Mouse (Mus musculus): ENCODE measurements around the gene Pdpr. TPM values are rescaled to one million over a fixed set of nuclear protein-coding genes. Genes with fewer than 3 reads are reported as not detected.
A peak's percentile ranks its signal among the peaks of the same experiment; 100 is the strongest.
"Not testable (repeated sequence)": the region's sequence is repeated elsewhere in the genome, so short reads cannot be mapped to it uniquely, and the experiment has no call there.

Pdpr gene
- polyA plus RNA-seq, 1 experiment from 2014 or later: 13.4 TPM

GRCm38 (mm10) chr8:111079861-111080271, 14.6 kb upstream of the Pdpr start:
- Histone ChIP-seq H3K9me3 (ENCODE audit: control insufficient read depth, low read length) (no peaks in the 10 kb centered on the region), H3K9ac (replicated peaks; ENCODE audit: low read depth, low read length) (no peak overlapping the region; the same call in 1 of the 2 replicates), H3K4me3 (replicated peaks; ENCODE audit: low read length) (no peak overlapping the region), H3K27me3 (replicated peaks; ENCODE audit: control insufficient read depth, insufficient read depth, low read length) (no peaks in the 10 kb centered on the region), H3K4me2 (ENCODE audit: low read length) (no peak overlapping the region), H3K36me3 (ENCODE audit: control insufficient read depth, insufficient read depth) (no peaks in the 10 kb centered on the region), H3K4me1 (replicated peaks; ENCODE audit: control insufficient read depth, insufficient read depth, low read length) (no peaks in the 10 kb centered on the region), H3K27ac (ENCODE audit: low read length) (no peak overlapping the region)
- 40% methylated on average over 6 of the region's 6 CpGs for WGBS
- no peak for ATAC-seq

- Histone ChIP-seq H3K36me3 (ENCODE audit: control insufficient read depth, insufficient read depth) (no peaks in the 10 kb centered on the region), H3K9ac (replicated peaks; ENCODE audit: low read depth, low read length) (no peak overlapping the region), H3K27me3 (replicated peaks; ENCODE audit: control insufficient read depth, insufficient read depth, low read length) (no peaks in the 10 kb centered on the region), H3K4me2 (ENCODE audit: low read length) (no peak overlapping the region), H3K9me3 (ENCODE audit: control insufficient read depth, low read length) (no peaks in the 10 kb centered on the region), H3K27ac (ENCODE audit: low read length) (no peak overlapping the region), H3K4me3 (replicated peaks; ENCODE audit: low read length) (no peak overlapping the region), H3K4me1 (replicated peaks; ENCODE audit: control insufficient read depth, insufficient read depth, low read length) (no peaks in the 10 kb centered on the region)
- no peak for ATAC-seq
- 38% methylated on average over 12 of the region's 12 CpGs for WGBS
These were observed 12.7 kb upstream of the Pdpr start for GRCm38 (mm10) chr8:111081580-111082258.

GRCm38 (mm10) chr8:111083936-111084335, 10.5 kb upstream of the Pdpr start:
- H3K27ac ChIP-seq (ENCODE audit: low read length); H3K9ac ChIP-seq (replicated peaks; ENCODE audit: low read depth, low read length); H3K27me3 ChIP-seq (replicated peaks; ENCODE audit: control insufficient read depth, insufficient read depth, low read length); ATAC-seq; H3K4me3 ChIP-seq (replicated peaks; ENCODE audit: low read length); H3K36me3 ChIP-seq (ENCODE audit: control insufficient read depth, insufficient read depth); H3K4me2 ChIP-seq (ENCODE audit: low read length); H3K9me3 ChIP-seq (ENCODE audit: control insufficient read depth, low read length); H3K4me1 ChIP-seq (replicated peaks; ENCODE audit: control insufficient read depth, insufficient read depth, low read length): not testable (repeated sequence)
- whole genome bisulfite sequencing: 91% methylated on average over 5 of the region's 5 CpGs

GRCm38 (mm10) chr8:111090126-111090525, 4.3 kb upstream of the Pdpr start:
- H3K4me1 ChIP-seq (replicated peaks; ENCODE audit: control insufficient read depth, insufficient read depth, low read length): peaks cover 4% of the 10 kb centered on the region; the same call in 1 of the 2 replicates
- H3K9me3 ChIP-seq (ENCODE audit: control insufficient read depth, low read length): no peaks in the 10 kb centered on the region
- no peak overlapping the region for H3K9ac ChIP-seq (replicated peaks; ENCODE audit: low read depth, low read length)
- 0% methylated on average over 2 of the region's 2 CpGs for WGBS
- H3K4me2 ChIP-seq (ENCODE audit: low read length): no peak overlapping the region
- H3K27ac ChIP-seq (ENCODE audit: low read length): no peak overlapping the region
- H3K4me3 ChIP-seq (replicated peaks; ENCODE audit: low read length): no peak overlapping the region
- no peaks in the 10 kb centered on the region for H3K27me3 ChIP-seq (replicated peaks; ENCODE audit: control insufficient read depth, insufficient read depth, low read length)
- no peaks in the 10 kb centered on the region for H3K36me3 ChIP-seq (ENCODE audit: control insufficient read depth, insufficient read depth)
- no peak for ATAC-seq

GRCm38 (mm10) chr8:111091706-111092105, 2.7 kb upstream of the Pdpr start:
- H3K9me3 ChIP-seq (ENCODE audit: control insufficient read depth, low read length): no peaks in the 10 kb centered on the region
- no peak overlapping the region for H3K4me3 ChIP-seq (replicated peaks; ENCODE audit: low read length)
- H3K9ac ChIP-seq (replicated peaks; ENCODE audit: low read depth, low read length): no peak overlapping the region
- no peak overlapping the region for H3K4me2 ChIP-seq (ENCODE audit: low read length)
- WGBS: 78% methylated on average over 7 of the region's 7 CpGs
- ATAC-seq: no peak
- no peak overlapping the region for H3K27ac ChIP-seq (ENCODE audit: low read length)
- H3K36me3 ChIP-seq (ENCODE audit: control insufficient read depth, insufficient read depth): no peaks in the 10 kb centered on the region
- no peaks in the 10 kb centered on the region for H3K27me3 ChIP-seq (replicated peaks; ENCODE audit: control insufficient read depth, insufficient read depth, low read length)
- H3K4me1 ChIP-seq (replicated peaks; ENCODE audit: control insufficient read depth, insufficient read depth, low read length): peaks cover 11% of the 10 kb centered on the region

- not testable (repeated sequence) for H3K4me3 ChIP-seq (replicated peaks; ENCODE audit: low read length); H3K27ac ChIP-seq (ENCODE audit: low read length); H3K9me3 ChIP-seq (ENCODE audit: control insufficient read depth, low read length); H3K4me2 ChIP-seq (ENCODE audit: low read length); ATAC-seq; H3K27me3 ChIP-seq (replicated peaks; ENCODE audit: control insufficient read depth, insufficient read depth, low read length); H3K9ac ChIP-seq (replicated peaks; ENCODE audit: low read depth, low read length); H3K36me3 ChIP-seq (ENCODE audit: control insufficient read depth, insufficient read depth)
- 90% methylated on average over 4 of the region's 6 CpGs for WGBS
- peaks cover 11% of the 10 kb centered on the region for H3K4me1 ChIP-seq (replicated peaks; ENCODE audit: control insufficient read depth, insufficient read depth, low read length)
These were observed 2.1 kb upstream of the Pdpr start, which contains the start of gene Clec18a for GRCm38 (mm10) chr8:111092326-111092725. TSS of gene Clec18a (minus strand) at chr8:111092426.

- H3K4me2 ChIP-seq (ENCODE audit: low read length): peak overlapping the region; percentile 73
- H3K36me3 ChIP-seq (ENCODE audit: control insufficient read depth, insufficient read depth); H3K9me3 ChIP-seq (ENCODE audit: control insufficient read depth, low read length); H3K27ac ChIP-seq (ENCODE audit: low read length); H3K27me3 ChIP-seq (replicated peaks; ENCODE audit: control insufficient read depth, insufficient read depth, low read length): not testable (repeated sequence)
- under 1% methylated on average over 42 of the region's 69 CpGs for WGBS
- H3K9ac ChIP-seq (replicated peaks; ENCODE audit: low read depth, low read length): peak overlapping the region; percentile 62
- peak; percentile 41 for ATAC-seq
- H3K4me1 ChIP-seq (replicated peaks; ENCODE audit: control insufficient read depth, insufficient read depth, low read length): peaks cover 11% of the 10 kb centered on the region
- peak overlapping the region; percentile 70 for H3K4me3 ChIP-seq (replicated peaks; ENCODE audit: low read length)
These were observed 381 bp downstream of the Pdpr start for GRCm38 (mm10) chr8:111094719-111095302.

GRCm38 (mm10) chr8:111114891-111115290, 20.5 kb downstream of the Pdpr start:
- 94% methylated on average over 5 of the region's 5 CpGs for WGBS
- no peak for ATAC-seq
- peaks cover 22% of the 10 kb centered on the region for H3K36me3 ChIP-seq (ENCODE audit: control insufficient read depth, insufficient read depth)
- H3K4me3 ChIP-seq (replicated peaks; ENCODE audit: low read length): no peak overlapping the region
- H3K27me3 ChIP-seq (replicated peaks; ENCODE audit: control insufficient read depth, insufficient read depth, low read length): no peaks in the 10 kb centered on the region
- H3K9me3 ChIP-seq (ENCODE audit: control insufficient read depth, low read length): no peaks in the 10 kb centered on the region
- H3K4me1 ChIP-seq (replicated peaks; ENCODE audit: control insufficient read depth, insufficient read depth, low read length): no peaks in the 10 kb centered on the region
- no peak overlapping the region for H3K9ac ChIP-seq (replicated peaks; ENCODE audit: low read depth, low read length)
- H3K4me2 ChIP-seq (ENCODE audit: low read length): no peak overlapping the region
- no peak overlapping the region for H3K27ac ChIP-seq (ENCODE audit: low read length)

- no peak overlapping the region for H3K4me3 ChIP-seq (replicated peaks; ENCODE audit: low read length)
- no peak; the same call in 1 of the 2 replicates for ATAC-seq
These were observed 25.1 kb downstream of the Pdpr start for GRCm38 (mm10) chr8:111119481-111119880.

More at GRCm38 (mm10) chr8:111119481-111119880, 25.1 kb downstream of the Pdpr start:
- no peaks in the 10 kb centered on the region for H3K9me3 ChIP-seq (ENCODE audit: control insufficient read depth, low read length)
- no peak overlapping the region for H3K9ac ChIP-seq (replicated peaks; ENCODE audit: low read depth, low read length)
- no peak overlapping the region for H3K27ac ChIP-seq (ENCODE audit: low read length)
- H3K36me3 ChIP-seq (ENCODE audit: control insufficient read depth, insufficient read depth): peaks cover 29% of the 10 kb centered on the region
- no peaks in the 10 kb centered on the region for H3K27me3 ChIP-seq (replicated peaks; ENCODE audit: control insufficient read depth, insufficient read depth, low read length)
- 76% methylated on average over 3 of the region's 3 CpGs for WGBS
- no peak overlapping the region for H3K4me2 ChIP-seq (ENCODE audit: low read length)
- no peaks in the 10 kb centered on the region for H3K4me1 ChIP-seq (replicated peaks; ENCODE audit: control insufficient read depth, insufficient read depth, low read length)
